Mouse (Mus musculus) cortical plate, adult 2 months (tissue): ENCODE measurements around the gene Sgms1.

ENCODE experiments used
- CTCF ChIP-seq: fragments of 200-500 bp; IDR thresholded peaks from 2 replicates; pipeline ENCODE4 v1.5.1; 2011; ENCODE audit warnings: mild to moderate bottlenecking, control low read depth, low read length; ENCODE audit not compliant: insufficient read depth; ENCODE audit errors: extremely low read depth
- POLR2A ChIP-seq: fragments of 200-500 bp; IDR thresholded peaks from 2 replicates; pipeline ENCODE4 v1.6.1; 2011; ENCODE audit warnings: mild to moderate bottlenecking, low read length, control low read depth; ENCODE audit not compliant: insufficient read depth; ENCODE audit errors: extremely low read depth

DNA sequence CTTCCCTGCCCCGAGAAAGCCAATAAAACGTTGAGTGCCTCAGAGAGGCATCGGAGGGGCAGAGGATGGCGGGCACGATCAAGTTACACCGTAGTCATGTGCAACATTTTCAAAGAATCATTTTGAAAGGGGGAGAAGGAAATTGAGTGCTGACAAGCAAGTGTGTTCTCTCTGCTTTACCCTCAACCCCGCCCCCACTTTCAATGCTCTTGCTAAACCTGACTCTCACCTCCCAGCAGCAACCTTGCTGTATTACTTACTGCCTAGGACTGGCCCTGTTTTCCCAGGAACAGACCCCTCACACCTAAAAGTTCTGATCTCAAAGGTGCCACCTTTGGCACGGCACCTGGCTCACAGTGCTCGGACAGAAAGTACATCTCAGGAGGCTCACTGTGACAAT is 121.0 kb downstream of the Sgms1 start:
- TF ChIP-seq CTCF: no peak
- no peak for TF ChIP-seq POLR2A
